Mouse (Mus musculus): ENCODE data around the gene Itgb8. TPM values are rescaled to one million over a fixed set of nuclear protein-coding genes. Genes with fewer than 3 reads are reported as not detected.

Gene Itgb8
- total and polyA plus RNA-seq, 3 experiments: not detected

DNA sequence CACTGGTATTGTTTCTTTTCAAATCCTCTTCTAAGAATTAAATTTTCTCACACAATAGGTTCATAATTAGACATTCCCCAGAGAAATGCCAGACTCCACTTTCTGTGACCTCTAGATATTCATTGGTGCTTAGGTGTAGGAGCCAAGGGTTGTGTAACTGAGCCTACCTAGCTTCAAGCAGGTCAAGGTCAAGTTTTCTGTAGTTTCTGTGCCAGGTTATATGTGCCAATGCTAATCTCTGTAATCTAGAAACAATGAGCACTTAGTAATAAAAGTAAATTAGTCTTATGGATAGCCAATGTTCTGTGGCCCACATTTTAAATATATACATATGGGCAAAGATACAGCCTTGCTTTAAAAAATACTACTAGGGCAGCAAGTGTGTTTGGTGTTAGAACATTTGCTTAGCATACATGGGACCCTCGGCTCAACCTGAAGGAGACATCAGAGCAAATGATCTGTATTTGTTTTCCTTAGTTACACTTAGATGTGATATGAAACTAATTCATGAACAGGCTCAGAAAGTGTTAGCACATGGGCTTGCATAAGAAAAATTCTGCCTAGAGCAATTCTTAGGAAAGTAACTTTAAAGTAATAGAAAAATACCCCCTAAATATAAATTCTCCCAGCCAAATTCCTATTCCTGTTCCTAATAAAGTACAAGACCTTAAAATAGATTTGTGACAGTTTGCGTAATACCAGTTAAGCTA lies 56.2 kb downstream of the Itgb8 start:
- in situ Hi-C loops (cut with MboI; ENCODE audit: low pct_ligation_motif_present, low pct_unique_long_range_greater_than_20kb, low sequenced_read_pairs): no loop called here

DNA sequence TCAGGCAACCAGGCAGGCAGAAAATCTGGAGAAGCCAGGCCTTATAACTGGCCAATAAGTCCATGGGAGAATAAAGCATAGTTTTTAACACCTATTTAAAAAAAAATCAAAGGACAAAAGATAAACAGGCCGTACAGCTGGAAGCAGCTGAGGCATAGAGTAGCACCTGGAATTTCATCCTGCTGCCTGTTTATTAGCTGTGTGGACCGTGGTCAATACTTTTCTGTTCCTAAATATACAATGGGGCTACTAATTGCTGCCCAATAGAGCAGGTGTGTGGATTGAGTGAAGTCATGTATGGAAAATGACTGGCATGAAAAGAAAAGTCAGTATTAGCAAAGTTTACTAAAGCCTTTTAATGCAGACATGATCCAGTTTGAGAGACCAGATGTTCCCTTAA lies 62.6 kb downstream of the Itgb8 start:
- Histone ChIP-seq H3K4me1 (ENCODE audit: control insufficient read depth in 1 of 2, insufficient read depth in 2 of 2) (no peaks in the 10 kb centered on the region), H3K27ac (ENCODE audit: insufficient read depth, low read depth) (no peak overlapping the region), H3K9ac (ENCODE audit: insufficient read depth, low read depth) (no peak overlapping the region), H3K4me2 (ENCODE audit: insufficient read depth, low read depth, poor library complexity, severe bottlenecking) (no peak overlapping the region), H3K9me3 (replicated peaks; ENCODE audit: low read length) (no peaks in the 10 kb centered on the region), H3K27me3 (replicated peaks) (no peaks in the 10 kb centered on the region), H3K4me3 (replicated peaks in 1 of 3; ENCODE audit: low read depth in 2 of 3, low read length in 2 of 3, poor library complexity in 1 of 3) (no peak overlapping the region), H3K36me3 (replicated peaks in 1 of 2; ENCODE audit: control insufficient read depth in 1 of 2, insufficient read depth in 1 of 2, low read length in 1 of 2) (no peaks in the 10 kb centered on the region), H3K79me2 (replicated peaks; ENCODE audit: control insufficient read depth, extremely low read depth, insufficient read depth, poor library complexity, severe bottlenecking) (no peaks in the 10 kb centered on the region)
- dilution Hi-C loops (cut with MboI; ENCODE audit: extremely low pct_ligation_motif_present, extremely low pct_unique_long_range_greater_than_20kb, low sequenced_read_pairs): no loop called here
- in situ Hi-C loops (cut with MboI; ENCODE audit: low pct_ligation_motif_present, low pct_unique_long_range_greater_than_20kb, low sequenced_read_pairs): no loop called here
- TF ChIP-seq MEF2A (IDR thresholded peaks at IDR 0.05; ENCODE audit: borderline replicate concordance, low read depth, low read length) (no peak), ELF1 (IDR thresholded peaks at IDR 0.05; ENCODE audit: low read depth, low read length) (no peak), GABPA (IDR thresholded peaks at IDR 0.05; ENCODE audit: insufficient replicate concordance, low read depth, low read length) (no peak)
- DNase-seq (ENCODE audit: extremely low read depth): no peak

More for the DNA sequence above, 56.2 kb downstream of the Itgb8 start:
- no peak overlapping the region for H3K27ac ChIP-seq (ENCODE audit: insufficient read depth, low read depth)
- H3K9ac ChIP-seq (ENCODE audit: insufficient read depth, low read depth): no peak overlapping the region
- no peaks in the 10 kb centered on the region for H3K27me3 ChIP-seq (replicated peaks)
- no peaks in the 10 kb centered on the region for H3K4me1 ChIP-seq (ENCODE audit: control insufficient read depth in 1 of 2, insufficient read depth in 2 of 2)
- dilution Hi-C loops (cut with MboI; ENCODE audit: extremely low pct_ligation_motif_present, extremely low pct_unique_long_range_greater_than_20kb, low sequenced_read_pairs): no loop called here
- no peak overlapping the region for H3K4me2 ChIP-seq (ENCODE audit: insufficient read depth, low read depth, poor library complexity, severe bottlenecking)
- no peaks in the 10 kb centered on the region for H3K36me3 ChIP-seq (replicated peaks in 1 of 2; ENCODE audit: control insufficient read depth in 1 of 2, insufficient read depth in 1 of 2, low read length in 1 of 2)
- no peaks in the 10 kb centered on the region for H3K79me2 ChIP-seq (replicated peaks; ENCODE audit: control insufficient read depth, extremely low read depth, insufficient read depth, poor library complexity, severe bottlenecking)
- no peaks in the 10 kb centered on the region for H3K9me3 ChIP-seq (replicated peaks; ENCODE audit: low read length)
- DNase-seq (ENCODE audit: extremely low read depth): no peak
- H3K4me3 ChIP-seq (replicated peaks in 1 of 3; ENCODE audit: low read depth in 2 of 3, low read length in 2 of 3, poor library complexity in 1 of 3): no peak overlapping the region
- TF ChIP-seq UBTF (IDR thresholded peaks at IDR 0.05; ENCODE audit: low read depth, low read length) (no peak), ETS1 (conservative IDR thresholded peaks at IDR 0.05; ENCODE audit: low read depth, low read length) (no peak), POLR2AphosphoS2 (IDR thresholded peaks at IDR 0.05; ENCODE audit: low read depth, low read length) (no peak), E2F4 (IDR thresholded peaks at IDR 0.05; ENCODE audit: insufficient replicate concordance, low read depth, low read length) (no peak), BHLHE40 (IDR thresholded peaks at IDR 0.05; ENCODE audit: low read depth, low read length) (no peak), NRF1 (IDR thresholded peaks at IDR 0.05; ENCODE audit: low read depth, low read length) (no peak), ZKSCAN1 (IDR thresholded peaks at IDR 0.05; ENCODE audit: borderline replicate concordance, low read depth, low read length) (no peak), JUND (conservative IDR thresholded peaks at IDR 0.05; ENCODE audit: low read depth, low read length) (no peak), MEF2A (IDR thresholded peaks at IDR 0.05; ENCODE audit: borderline replicate concordance, low read depth, low read length) (no peak), GABPA (IDR thresholded peaks at IDR 0.05; ENCODE audit: insufficient replicate concordance, low read depth, low read length) (no peak), SIN3A (IDR thresholded peaks at IDR 0.05; ENCODE audit: low read length) (no peak), IRF4 (IDR thresholded peaks at IDR 0.05; ENCODE audit: low read depth, low read length) (no peak), ZNF384 (IDR thresholded peaks at IDR 0.05; ENCODE audit: low read depth, low read length) (no peak), MXI1 (IDR thresholded peaks at IDR 0.05; ENCODE audit: low read depth, low read length) (no peak), RCOR1 (conservative IDR thresholded peaks at IDR 0.05; ENCODE audit: low read depth, low read length) (no peak), CHD2 (IDR thresholded peaks at IDR 0.05; ENCODE audit: low read length) (no peak), POLR2A (IDR thresholded peaks at IDR 0.05; ENCODE audit: low read depth, low read length) (no peak), JUN (IDR thresholded peaks at IDR 0.05; ENCODE audit: insufficient read depth, low read depth, low read length) (no peak), ZMIZ1 (IDR thresholded peaks at IDR 0.05; ENCODE audit: low read depth, low read length) (no peak)
